Mouse (Mus musculus) neural tube, embryonic 15.5 days (tissue): ENCODE measurements around the gene Mib2. TPM values are rescaled to one million over a fixed set of nuclear protein-coding genes. Genes with fewer than 3 reads are reported as not detected.

Source experiments
- polyA plus RNA-seq: library from polyadenylated mRNA; unstranded; fragments of >200 nt; fragmentation: Nextera tagmentation; extraction: Ambion mirVana; gene quantifications from 2 replicates; pipeline ENCODE4 v1.2.1, GENCODE M21; 2015

Mib2 gene
- polyA plus RNA-seq, 1 experiment from 2014 or later = 54.7 TPM

Other genes starting within 250 kb of the Mib2 start
- gene Tmem52, start 200.1 kb downstream of the Mib2 start, polyA plus RNA-seq = 0.27 and 0.28 TPM in 2 replicates
- gene Gnb1, start 177.8 kb downstream of the Mib2 start, polyA plus RNA-seq = 910 and 1,003 TPM in 2 replicates
- gene Nadk, start 106.8 kb downstream of the Mib2 start, polyA plus RNA-seq = 75.0 and 81.5 TPM in 2 replicates
- gene Slc35e2, start 67.8 kb downstream of the Mib2 start, polyA plus RNA-seq = 14.1 and 14.4 TPM in 2 replicates
- 52.7 and 53.4 TPM in 2 replicates for gene Cdk11b, start 44.3 kb downstream of the Mib2 start, polyA plus RNA-seq
- not detected in 2 replicates for gene Gm10563, start 23.8 kb downstream of the Mib2 start, polyA plus RNA-seq
- 6.5 and 10.5 TPM in 2 replicates for gene Mmp23, start 15.8 kb downstream of the Mib2 start, polyA plus RNA-seq
- 18.9 and 25.0 TPM in 2 replicates for gene Fndc10, start 25.1 kb upstream of the Mib2 start, polyA plus RNA-seq
- gene Ssu72, start 35.6 kb upstream of the Mib2 start, polyA plus RNA-seq = 165 and 171 TPM in 2 replicates
- gene Tmem240, start 65.6 kb upstream of the Mib2 start, polyA plus RNA-seq = 23.7 and 28.3 TPM in 2 replicates
- gene Atad3a, start 91.9 kb upstream of the Mib2 start, polyA plus RNA-seq = 90.0 and 96.6 TPM in 2 replicates
- gene Vwa1, start 105.5 kb upstream of the Mib2 start, polyA plus RNA-seq = 30.0 and 31.9 TPM in 2 replicates
- gene Tmem88b, start 116.7 kb upstream of the Mib2 start, polyA plus RNA-seq = 0.78 and 1.2 TPM in 2 replicates
- gene Ankrd65, start 121.2 kb upstream of the Mib2 start, polyA plus RNA-seq = 0.27 TPM in 1 of 2 replicates, not detected in the other
- 259 and 285 TPM in 2 replicates for gene Mrpl20, start 133.7 kb upstream of the Mib2 start, polyA plus RNA-seq
- 137 and 139 TPM in 2 replicates for gene Ccnl2, start 143.3 kb upstream of the Mib2 start, polyA plus RNA-seq
- 147 and 152 TPM in 2 replicates for gene Aurkaip1, start 162.1 kb upstream of the Mib2 start, polyA plus RNA-seq
- 28.3 and 35.4 TPM in 2 replicates for gene Mxra8, start 170.5 kb upstream of the Mib2 start, polyA plus RNA-seq
- gene Dvl1, start 178.2 kb upstream of the Mib2 start, polyA plus RNA-seq = 11.5 and 28.6 TPM in 2 replicates
- 0.36 and 0.46 TPM in 2 replicates for gene Tas1r3, start 194.2 kb upstream of the Mib2 start, polyA plus RNA-seq
- 28.0 and 29.0 TPM in 2 replicates for gene Cptp, start 200.2 kb upstream of the Mib2 start, polyA plus RNA-seq
- 66.9 and 73.4 TPM in 2 replicates for gene Ints11, start 200.3 kb upstream of the Mib2 start, polyA plus RNA-seq
- 58.5 and 62.7 TPM in 2 replicates for gene Pusl1, start 222.6 kb upstream of the Mib2 start, polyA plus RNA-seq
- 57.7 and 70.3 TPM in 2 replicates for gene Acap3, start 222.6 kb upstream of the Mib2 start, polyA plus RNA-seq